Mouse (Mus musculus) lung, postnatal 0 days (tissue): ENCODE data around the gene Map2k7. TPM values are rescaled to one million over a fixed set of nuclear protein-coding genes. Genes with fewer than 3 reads are reported as not detected.

ENCODE experiments used
- ATAC-seq: fragments of 200-750 bp; cut with Nextera tagmentation; 2 replicates; pipeline ENCODE4 v1.8.0; 2017; ENCODE audit warnings: moderate library complexity
- DNase-seq: peaks from one replicate; pipeline ENCODE4 v3.0.0-alpha.2; 2016; ENCODE audit warnings: low spot score
- H3K27ac ChIP-seq: fragments of 300-500 bp; sonication (generic); 2 replicates; pipeline ENCODE4 v1.5.1; 2014; ENCODE audit warnings: antibody characterized with exemption, mild to moderate bottlenecking, low read length, mixed read lengths
- H3K27me3 ChIP-seq: fragments of 300-500 bp; sonication (generic); replicated peaks from 2 replicates; pipeline ENCODE4 v1.6.1; 2014; ENCODE audit warnings: low read length, mixed read lengths; ENCODE audit not compliant: insufficient read depth
- H3K36me3 ChIP-seq: fragments of 300-500 bp; sonication (generic); 2 replicates; pipeline ENCODE4 v1.6.1; 2014; ENCODE audit warnings: low read length, mixed read lengths; ENCODE audit not compliant: insufficient read depth
- H3K4me1 ChIP-seq: fragments of 300-500 bp; sonication (generic); 2 replicates; pipeline ENCODE4 v1.6.1; 2014; ENCODE audit warnings: antibody characterized with exemption, low read depth, low read length, mixed read lengths; ENCODE audit not compliant: insufficient read depth
- H3K4me2 ChIP-seq: fragments of 300-500 bp; sonication (generic); replicated peaks from 2 replicates; pipeline ENCODE4 v1.6.1; 2014; ENCODE audit warnings: low read depth, mild to moderate bottlenecking, low read length, moderate library complexity, mixed read lengths
- H3K4me3 ChIP-seq: fragments of 300-500 bp; sonication (generic); 2 replicates; pipeline ENCODE4 v1.5.1; 2014; ENCODE audit warnings: low read depth, low read length
- H3K9ac ChIP-seq: fragments of 300-500 bp; sonication (generic); replicated peaks from 2 replicates; pipeline ENCODE4 v1.6.1; 2014; ENCODE audit warnings: low read depth, mild to moderate bottlenecking
- H3K9me3 ChIP-seq: fragments of 300-500 bp; sonication (generic); 2 replicates; pipeline ENCODE4 v1.6.1; 2016; ENCODE audit warnings: low read length, mixed read lengths
- CTCF ChIP-seq: IDR thresholded peaks from 2 replicates; pipeline ENCODE4 v1.5.1; 2016; ENCODE audit warnings: antibody characterized with exemption, mild to moderate bottlenecking
- EP300 ChIP-seq: IDR thresholded peaks from 2 replicates; pipeline ENCODE4 v1.6.1; 2016; ENCODE audit warnings: antibody characterized with exemption, mild to moderate bottlenecking, control low read depth
- WGBS: fragments of 180-500 bp; shearing (Covaris S2); extraction: QIAGEN DNeasy Blood & Tissue Kit; methylation state at CpG from one replicate; pipeline ENCODE4 v1.1.7; 2014; 5-methylcytosine and 5-hydroxymethylcytosine counted together
- polyA plus RNA-seq: library from polyadenylated mRNA; unstranded; fragments of >200 nt; fragmentation: Nextera tagmentation; extraction: Ambion mirVana; gene quantifications from 2 replicates; pipeline ENCODE4 v1.2.1, GENCODE M21; 2015

Gene Map2k7
- polyA plus RNA-seq, 1 experiment from 2014 or later, result 22.9 TPM

DNA sequence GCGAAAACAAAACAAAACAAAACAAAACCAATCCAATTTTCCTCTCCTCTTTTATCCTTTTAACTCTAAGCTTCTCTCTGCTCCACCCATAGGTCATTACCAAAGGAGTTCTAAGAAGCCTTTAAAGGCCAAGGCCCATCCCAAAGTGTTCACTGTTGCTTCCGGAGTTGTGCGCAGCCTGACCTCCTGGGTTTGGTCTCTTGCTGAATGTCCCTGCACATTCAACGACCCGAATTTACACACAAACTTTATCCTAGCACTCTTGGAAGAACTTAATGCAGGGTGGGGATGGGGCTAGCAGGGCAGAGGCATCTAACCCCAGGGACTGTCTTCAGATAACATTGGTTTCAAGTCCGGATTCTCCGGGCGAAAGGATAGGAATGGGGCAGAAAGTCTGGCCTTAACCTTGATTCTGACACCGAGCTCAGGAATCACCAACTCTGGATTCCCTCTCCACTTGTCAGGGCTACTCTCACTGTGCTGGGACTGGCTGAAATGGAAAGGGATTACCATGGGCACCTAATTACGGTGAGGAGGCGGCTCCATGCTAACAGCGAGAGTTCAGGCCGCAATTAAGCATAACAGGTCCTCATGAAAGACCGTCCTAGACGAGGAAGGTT lies 616 bp upstream of the Map2k7 start:
- H3K27me3 ChIP-seq, result no peaks in the 10 kb centered on the region
- peak overlapping the region; percentile 78 for H3K9ac ChIP-seq
- H3K27ac ChIP-seq, result peak overlapping the region; percentile 95
- H3K4me2 ChIP-seq, result peak overlapping the region; percentile 85
- 14% methylated on average over 15 of the region's 15 CpGs for WGBS
- H3K4me3 ChIP-seq, result peak overlapping the region; percentile 77
- H3K4me1 ChIP-seq, result peaks cover 9% of the 10 kb centered on the region; the same call in 1 of the 2 replicates
- ATAC-seq, result no peak
- no peaks in the 10 kb centered on the region for H3K9me3 ChIP-seq
- TF ChIP-seq EP300 (no peak), CTCF (no peak)
- peak; percentile 37 for DNase-seq
- H3K36me3 ChIP-seq, result 0 out of 2 replicates have a peak, but pooled peaks cover 3% of the 10 kb centered on the region

DNA sequence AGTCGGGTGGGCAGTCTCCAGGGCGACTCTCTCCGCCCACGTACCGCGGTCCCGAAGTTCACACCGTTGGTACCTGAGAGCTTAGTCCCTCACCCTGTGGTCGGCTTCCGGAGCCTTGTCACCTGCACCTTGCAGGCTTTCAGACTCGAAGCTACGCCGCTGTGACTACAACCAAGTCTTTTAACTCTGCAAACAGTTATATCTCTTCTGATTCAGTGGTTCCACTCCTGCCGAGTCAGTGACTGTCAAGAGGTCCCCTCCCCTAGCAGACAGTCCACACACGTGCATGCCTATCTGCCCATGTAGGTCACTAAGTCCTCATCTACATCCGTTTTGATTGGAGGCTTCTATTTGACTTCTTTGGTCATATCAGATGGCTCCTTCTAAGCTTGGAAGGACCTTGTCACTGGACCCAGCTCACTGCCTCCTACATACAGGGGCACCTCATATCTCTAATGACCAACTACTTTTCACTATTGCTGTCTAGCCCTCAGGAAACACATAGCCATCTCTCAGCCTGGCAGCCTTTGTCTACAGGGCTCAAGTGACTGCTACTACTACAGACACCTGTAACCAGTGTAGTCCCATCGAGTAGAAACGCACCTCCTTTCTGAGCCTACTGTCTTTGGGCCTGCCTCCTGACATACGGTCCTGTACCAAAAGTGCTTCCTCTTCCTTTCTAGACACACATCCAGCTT lies 802 bp downstream of the Map2k7 start:
- DNase-seq, result peak; percentile 35
- H3K4me3 ChIP-seq, result peak overlapping the region; percentile 77
- peaks cover 9% of the 10 kb centered on the region; the same call in 1 of the 2 replicates for H3K4me1 ChIP-seq
- H3K4me2 ChIP-seq, result peak overlapping the region; percentile 85
- H3K36me3 ChIP-seq, result peaks cover 15% of the 10 kb centered on the region; the same call in 1 of the 2 replicates
- no peaks in the 10 kb centered on the region for H3K9me3 ChIP-seq
- 9% methylated on average over 19 of the region's 19 CpGs for WGBS
- H3K9ac ChIP-seq, result peak overlapping the region; percentile 78
- H3K27ac ChIP-seq, result peak overlapping the region; percentile 95
- peak; percentile 7 for ATAC-seq
- TF ChIP-seq CTCF (no peak), EP300 (no peak)
- H3K27me3 ChIP-seq, result no peaks in the 10 kb centered on the region

DNA sequence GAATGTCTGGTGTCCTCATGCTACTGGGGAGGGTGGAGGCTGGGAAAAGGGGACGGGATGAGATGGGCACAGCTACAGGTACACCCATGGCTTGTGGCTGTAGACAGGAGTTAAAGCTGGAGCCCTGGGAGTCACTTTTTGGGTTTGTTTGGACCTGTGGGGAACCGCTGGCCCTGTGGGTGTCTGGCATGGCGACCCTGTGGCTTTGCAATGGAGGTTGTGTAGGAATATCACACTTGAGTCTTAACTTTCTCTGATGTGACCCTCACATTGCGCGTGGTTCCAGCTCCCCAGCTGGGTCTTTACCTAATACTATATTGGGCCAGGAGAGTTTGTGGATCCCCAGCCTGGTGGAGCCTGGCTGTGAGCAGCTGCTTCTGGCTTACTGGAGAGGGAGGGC lies 6.5 kb downstream of the Map2k7 start:
- TF ChIP-seq EP300, result no peak
- no peak for TF ChIP-seq CTCF
- DNase-seq (no peak), ATAC-seq (no peak)
- H3K36me3 ChIP-seq, result peaks cover 27% of the 10 kb centered on the region
- no peaks in the 10 kb centered on the region for H3K27me3 ChIP-seq
- WGBS, result 92% methylated on average over 5 of the region's 5 CpGs
- no peak overlapping the region for H3K27ac ChIP-seq
- H3K9ac ChIP-seq, result no peak overlapping the region
- H3K9me3 ChIP-seq, result no peaks in the 10 kb centered on the region
- peaks cover 2% of the 10 kb centered on the region; the same call in 1 of the 2 replicates for H3K4me1 ChIP-seq
- H3K4me3 ChIP-seq, result no peak overlapping the region
- no peak overlapping the region for H3K4me2 ChIP-seq

DNA sequence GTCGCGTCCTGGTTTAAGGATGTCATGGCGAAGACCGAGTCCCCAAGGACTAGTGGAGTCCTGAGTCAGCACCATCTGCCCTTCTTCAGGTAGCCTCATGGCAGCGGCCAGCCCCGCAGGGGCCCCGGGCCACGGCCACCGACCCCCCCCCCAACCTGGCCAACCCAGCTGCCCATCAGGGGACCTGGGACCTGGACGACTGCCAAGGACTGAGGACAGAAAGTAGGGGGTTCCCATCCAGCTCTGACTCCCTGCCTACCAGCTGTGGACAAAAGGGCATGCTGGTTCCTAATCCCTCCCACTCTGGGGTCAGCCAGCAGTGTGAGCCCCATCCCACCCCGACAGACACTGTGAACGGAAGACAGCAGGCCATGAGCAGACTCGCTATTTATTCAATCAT lies 7.2 kb downstream of the Map2k7 start:
- TF ChIP-seq CTCF (no peak), EP300 (no peak)
- Histone ChIP-seq H3K4me2 (no peak overlapping the region), H3K9me3 (no peaks in the 10 kb centered on the region), H3K4me1 (no peaks in the 10 kb centered on the region), H3K9ac (no peak overlapping the region), H3K36me3 (peaks cover 27% of the 10 kb centered on the region), H3K27me3 (no peaks in the 10 kb centered on the region), H3K4me3 (no peak overlapping the region), H3K27ac (no peak overlapping the region)
- DNase-seq (no peak), ATAC-seq (no peak)
- WGBS, result 91% methylated on average over 13 of the region's 13 CpGs

DNA sequence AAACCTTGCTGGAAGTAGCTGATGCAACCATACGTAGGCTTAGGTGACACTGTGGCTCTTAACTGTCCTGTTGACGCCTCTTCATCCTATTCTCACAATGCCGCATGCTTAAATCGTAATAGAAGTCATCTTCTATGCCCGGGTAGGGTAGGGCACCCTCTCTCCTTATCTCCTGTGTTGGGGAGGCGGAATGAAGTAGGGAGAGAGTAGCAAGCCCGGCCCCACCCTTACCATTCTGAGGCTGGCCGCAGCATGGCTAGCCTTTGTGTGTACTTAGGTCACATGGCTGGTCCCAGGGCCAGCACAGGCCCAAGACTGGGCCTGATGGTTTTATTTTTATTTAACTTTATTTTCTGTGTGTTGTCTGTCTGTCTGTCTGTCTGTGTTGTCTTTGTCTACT lies 8.7 kb downstream of the Map2k7 start:
- no peak overlapping the region for H3K27ac ChIP-seq
- no peaks in the 10 kb centered on the region for H3K4me1 ChIP-seq
- H3K27me3 ChIP-seq, result no peaks in the 10 kb centered on the region
- no peak overlapping the region for H3K4me3 ChIP-seq
- ATAC-seq (no peak), DNase-seq (no peak)
- WGBS, result 76% methylated on average over 8 of the region's 8 CpGs
- H3K36me3 ChIP-seq, result peaks cover 27% of the 10 kb centered on the region
- H3K9ac ChIP-seq, result no peak overlapping the region
- H3K9me3 ChIP-seq, result no peaks in the 10 kb centered on the region
- H3K4me2 ChIP-seq, result no peak overlapping the region
- TF ChIP-seq EP300 (no peak), CTCF (no peak)

DNA sequence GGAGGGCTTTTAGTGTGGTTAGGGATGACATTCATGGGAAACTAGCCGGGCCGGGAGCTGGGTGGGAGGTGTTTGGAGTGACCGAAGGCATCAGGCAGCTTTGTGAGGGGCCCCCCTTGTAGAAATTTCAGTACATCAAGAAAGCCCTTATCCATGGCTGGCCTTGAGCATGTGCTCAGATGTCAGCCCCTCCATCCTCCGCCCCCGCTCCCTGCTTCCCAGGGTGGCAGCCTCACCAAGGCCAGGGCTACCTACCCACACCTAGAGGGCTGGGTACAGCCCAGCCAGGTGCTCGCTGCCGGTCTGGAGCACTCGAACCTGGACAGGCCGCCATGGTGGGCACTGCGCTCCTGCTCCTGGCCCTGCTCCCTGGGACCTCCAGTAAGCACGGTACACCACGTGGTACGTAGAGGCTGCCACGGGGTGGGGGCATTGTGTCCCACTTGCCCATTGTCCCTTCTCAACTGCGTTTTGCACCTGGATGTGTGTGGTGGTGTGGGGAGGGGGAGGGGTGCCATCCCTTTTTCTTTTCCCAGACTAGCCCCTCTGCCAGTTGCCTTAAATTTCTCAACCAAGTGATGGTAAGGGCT lies 9.5 kb downstream of the Map2k7 start, which contains the start of gene Tgfbr3l:
Gene Tgfbr3l (plus strand): TSS at position 264 of the 590 bp plus-strand sequence.
- no peak within 1 kb of the TSS for H3K4me2 ChIP-seq
- H3K27me3 ChIP-seq, result no peaks in the 10 kb centered on the region
- H3K9ac ChIP-seq, result no peak within 1 kb of the TSS
- no peaks in the 10 kb centered on the region for H3K9me3 ChIP-seq
- DNase-seq, result no peak
- 72% methylated on average over 15 of the region's 15 CpGs for WGBS
- H3K36me3 ChIP-seq, result peaks cover 23% of the 10 kb centered on the region
- peaks cover 4% of the 10 kb centered on the region; the same call in 1 of the 2 replicates for H3K4me1 ChIP-seq
- ATAC-seq, result no peak
- no peak within 1 kb of the TSS for H3K4me3 ChIP-seq
- no peak for TF ChIP-seq EP300
- TF ChIP-seq CTCF, result no peak
- H3K27ac ChIP-seq, result no peak within 1 kb of the TSS
